Mouse (Mus musculus): ENCODE measurements around the gene Cdc42se1. TPM values are rescaled to one million over a fixed set of nuclear protein-coding genes. Genes with fewer than 3 reads are reported as not detected.
A peak's percentile ranks its signal among the peaks of the same experiment; 100 is the strongest.

Gene Cdc42se1
- polyA plus RNA-seq, 1 experiment from 2014 or later = 123 TPM

DNA sequence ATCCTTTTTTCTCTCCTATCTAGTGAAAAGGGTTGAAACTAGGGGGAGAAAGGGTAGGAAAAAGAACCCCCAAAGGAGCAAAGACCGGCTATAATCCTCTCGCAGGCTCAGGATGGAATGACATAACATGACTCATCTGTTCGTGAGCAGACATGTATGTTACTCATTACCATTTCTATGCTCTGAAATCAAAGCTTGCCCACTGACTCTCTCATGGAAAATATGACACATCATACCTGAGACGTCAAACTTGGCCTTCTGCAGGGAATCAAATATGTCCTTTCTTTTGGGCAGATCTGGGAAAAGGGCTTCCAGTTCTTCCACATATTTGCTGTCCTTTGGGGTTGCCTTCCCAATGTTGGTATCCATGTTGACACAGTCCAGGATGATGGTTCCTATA, 33.4 kb downstream of the Cdc42se1 start:
- Histone ChIP-seq H3K4me3 (replicated peaks) (no peak overlapping the region), H3K9ac (no peak overlapping the region), H3K36me3 (peaks cover 76% of the 10 kb centered on the region), H3K4me2 (replicated peaks) (no peak overlapping the region), H3K27me3 (no peaks in the 10 kb centered on the region), H3K27ac (replicated peaks) (no peak overlapping the region), H3K4me1 (no peaks in the 10 kb centered on the region), H3K9me3 (replicated peaks) (no peaks in the 10 kb centered on the region)
- WGBS = 71% methylated on average over 4 of the region's 4 CpGs
- no peak for ATAC-seq (ENCODE audit: insufficient number of reproducible peaks, low FRiP score, low TSS enrichment, low read depth)

GRCm38 (mm10) chr3:95263089-95263739, 34.7 kb downstream of the Cdc42se1 start:
- Histone ChIP-seq H3K4me3 (replicated peaks) (no peak overlapping the region), H3K4me1 (no peaks in the 10 kb centered on the region), H3K9ac (no peak overlapping the region), H3K27ac (replicated peaks) (no peak overlapping the region), H3K27me3 (no peaks in the 10 kb centered on the region), H3K36me3 (peaks cover 76% of the 10 kb centered on the region), H3K4me2 (replicated peaks) (no peak overlapping the region), H3K9me3 (replicated peaks) (no peaks in the 10 kb centered on the region)
- ATAC-seq (ENCODE audit: insufficient number of reproducible peaks, low FRiP score, low TSS enrichment, low read depth) = no peak
- WGBS = 46% methylated on average over 11 of the region's 11 CpGs

GRCm38 (mm10) chr3:95264724-95265123, 36.2 kb downstream of the Cdc42se1 start:
- Histone ChIP-seq H3K36me3 (peaks cover 71% of the 10 kb centered on the region), H3K4me2 (replicated peaks) (no peak overlapping the region), H3K27me3 (no peaks in the 10 kb centered on the region), H3K9ac (no peak overlapping the region), H3K4me3 (replicated peaks) (no peak overlapping the region), H3K4me1 (no peaks in the 10 kb centered on the region), H3K9me3 (replicated peaks) (no peaks in the 10 kb centered on the region), H3K27ac (replicated peaks) (peak overlapping the region; percentile 17; the same call in 1 of the 2 replicates)
- ATAC-seq (ENCODE audit: insufficient number of reproducible peaks, low FRiP score, low TSS enrichment, low read depth) = no peak
- WGBS = 56% methylated on average over 1 of the region's 1 CpGs

- no peak overlapping the region for H3K4me3 ChIP-seq (replicated peaks)
- H3K9ac ChIP-seq = no peak overlapping the region
- H3K27ac ChIP-seq (replicated peaks) = no peak overlapping the region
- no peak overlapping the region for H3K4me2 ChIP-seq (replicated peaks)
- peaks cover 64% of the 10 kb centered on the region for H3K36me3 ChIP-seq
- WGBS = 94% methylated on average over 3 of the region's 3 CpGs
- no peaks in the 10 kb centered on the region for H3K27me3 ChIP-seq
- H3K4me1 ChIP-seq = no peaks in the 10 kb centered on the region
- no peaks in the 10 kb centered on the region for H3K9me3 ChIP-seq (replicated peaks)
- ATAC-seq (ENCODE audit: insufficient number of reproducible peaks, low FRiP score, low TSS enrichment, low read depth) = no peak
Observed at GRCm38 (mm10) chr3:95266052-95266451, 37.5 kb downstream of the Cdc42se1 start.

DNA sequence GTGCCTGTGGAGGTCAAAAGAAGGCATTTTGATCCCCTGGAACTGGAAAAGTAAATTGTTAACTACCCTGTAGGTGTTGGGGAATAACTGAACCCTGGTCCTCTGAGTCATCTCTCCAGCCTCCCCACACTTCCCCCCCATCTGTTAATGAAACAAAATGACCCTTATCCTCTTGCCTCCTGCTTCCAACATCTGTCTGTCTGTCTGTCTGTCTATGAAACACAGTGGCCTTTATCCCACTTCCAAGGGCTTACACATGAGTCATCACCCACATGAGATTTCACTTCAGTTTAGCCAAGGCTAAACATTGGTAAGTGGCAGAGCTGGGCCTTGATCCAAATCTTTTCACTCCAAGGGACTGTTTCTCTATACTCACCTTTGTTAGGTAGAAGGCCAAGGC, 39.3 kb downstream of the Cdc42se1 start:
- no peak for ATAC-seq (ENCODE audit: insufficient number of reproducible peaks, low FRiP score, low TSS enrichment, low read depth)
- H3K9me3 ChIP-seq (replicated peaks) = no peaks in the 10 kb centered on the region
- H3K4me1 ChIP-seq = no peaks in the 10 kb centered on the region
- H3K4me3 ChIP-seq (replicated peaks) = no peak overlapping the region
- no peak overlapping the region for H3K9ac ChIP-seq
- H3K36me3 ChIP-seq = peaks cover 50% of the 10 kb centered on the region
- no peak overlapping the region for H3K4me2 ChIP-seq (replicated peaks)
- no peak overlapping the region for H3K27ac ChIP-seq (replicated peaks)
- H3K27me3 ChIP-seq = no peaks in the 10 kb centered on the region

- 86% methylated on average over 5 of the region's 5 CpGs for WGBS
- Histone ChIP-seq H3K4me2 (replicated peaks) (no peak overlapping the region), H3K9me3 (replicated peaks) (no peaks in the 10 kb centered on the region), H3K9ac (no peak overlapping the region), H3K4me1 (no peaks in the 10 kb centered on the region), H3K36me3 (peaks cover 40% of the 10 kb centered on the region), H3K4me3 (replicated peaks) (no peak overlapping the region), H3K27ac (replicated peaks) (no peak overlapping the region), H3K27me3 (no peaks in the 10 kb centered on the region)
- no peak for ATAC-seq (ENCODE audit: insufficient number of reproducible peaks, low FRiP score, low TSS enrichment, low read depth)
Observed at GRCm38 (mm10) chr3:95269789-95270188, 41.3 kb downstream of the Cdc42se1 start.

DNA sequence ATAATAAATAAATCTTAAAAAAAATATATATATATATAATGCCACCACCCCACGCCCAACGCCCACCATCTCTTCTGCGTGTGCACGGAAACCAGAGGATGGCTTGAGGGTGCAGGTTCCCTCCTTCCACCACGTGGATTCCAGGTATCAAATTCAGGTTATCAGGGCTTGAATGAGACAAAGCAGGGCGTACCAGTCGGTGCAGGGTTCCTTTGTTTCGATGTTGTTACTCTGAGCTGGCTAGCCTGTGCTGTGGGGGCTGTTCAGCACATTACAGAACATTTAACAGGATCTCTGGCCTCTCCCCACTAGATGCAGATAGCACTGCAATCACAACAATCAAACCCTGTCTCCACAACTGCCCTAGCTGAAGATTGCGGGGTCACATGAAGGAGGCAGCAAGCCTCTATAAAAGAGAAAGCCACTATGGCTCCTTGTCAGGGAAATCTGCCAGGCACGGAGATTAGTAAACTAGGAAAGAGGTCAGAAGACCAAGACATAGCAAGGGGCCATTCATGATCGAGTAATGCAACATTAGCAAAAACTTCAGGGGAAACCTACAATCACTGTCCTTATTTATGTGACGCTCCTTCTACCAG, 42.3 kb downstream of the Cdc42se1 start:
- H3K27ac ChIP-seq (replicated peaks) = no peak overlapping the region
- H3K36me3 ChIP-seq = peaks cover 34% of the 10 kb centered on the region
- no peaks in the 10 kb centered on the region for H3K27me3 ChIP-seq
- no peaks in the 10 kb centered on the region for H3K9me3 ChIP-seq (replicated peaks)
- H3K4me3 ChIP-seq (replicated peaks) = no peak overlapping the region
- ATAC-seq (ENCODE audit: insufficient number of reproducible peaks, low FRiP score, low TSS enrichment, low read depth) = no peak
- no peak overlapping the region for H3K9ac ChIP-seq
- no peak overlapping the region for H3K4me2 ChIP-seq (replicated peaks)
- WGBS = 80% methylated on average over 12 of the region's 12 CpGs
- H3K4me1 ChIP-seq = no peaks in the 10 kb centered on the region

- WGBS = 95% methylated on average over 5 of the region's 5 CpGs
Observed at GRCm38 (mm10) chr3:95273471-95273870, 44.9 kb downstream of the Cdc42se1 start.

DNA sequence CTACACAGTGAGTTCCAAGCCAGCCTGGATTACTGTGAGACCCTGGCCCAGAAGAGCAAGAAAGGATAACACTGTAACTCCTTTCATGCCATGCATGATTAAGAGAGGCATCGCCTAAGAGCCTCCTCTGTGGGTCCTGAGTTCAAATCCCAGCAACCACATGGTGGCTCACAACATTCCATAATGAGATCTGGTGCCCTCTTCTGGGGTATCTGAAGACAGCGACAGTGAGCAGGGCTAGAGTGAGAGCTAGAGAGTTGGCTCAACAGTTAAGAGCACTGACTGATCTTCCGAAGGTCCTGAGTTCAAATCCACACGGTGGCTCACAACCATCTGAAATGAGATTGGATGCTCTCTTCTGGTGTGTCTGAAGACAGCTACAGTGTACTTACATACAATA, 45.9 kb downstream of the Cdc42se1 start:
- H3K4me2 ChIP-seq (replicated peaks) = no peak overlapping the region

More at GRCm38 (mm10) chr3:95273471-95273870, 44.9 kb downstream of the Cdc42se1 start:
- H3K36me3 ChIP-seq = peaks cover 9% of the 10 kb centered on the region; the same call in 1 of the 2 replicates
- no peak for ATAC-seq (ENCODE audit: insufficient number of reproducible peaks, low FRiP score, low TSS enrichment, low read depth)
- H3K9me3 ChIP-seq (replicated peaks) = no peaks in the 10 kb centered on the region
- no peak overlapping the region for H3K27ac ChIP-seq (replicated peaks)
- H3K4me3 ChIP-seq (replicated peaks) = no peak overlapping the region
- H3K9ac ChIP-seq = no peak overlapping the region
- no peaks in the 10 kb centered on the region for H3K4me1 ChIP-seq
- H3K27me3 ChIP-seq = no peaks in the 10 kb centered on the region
- no peak overlapping the region for H3K4me2 ChIP-seq (replicated peaks)

DNA sequence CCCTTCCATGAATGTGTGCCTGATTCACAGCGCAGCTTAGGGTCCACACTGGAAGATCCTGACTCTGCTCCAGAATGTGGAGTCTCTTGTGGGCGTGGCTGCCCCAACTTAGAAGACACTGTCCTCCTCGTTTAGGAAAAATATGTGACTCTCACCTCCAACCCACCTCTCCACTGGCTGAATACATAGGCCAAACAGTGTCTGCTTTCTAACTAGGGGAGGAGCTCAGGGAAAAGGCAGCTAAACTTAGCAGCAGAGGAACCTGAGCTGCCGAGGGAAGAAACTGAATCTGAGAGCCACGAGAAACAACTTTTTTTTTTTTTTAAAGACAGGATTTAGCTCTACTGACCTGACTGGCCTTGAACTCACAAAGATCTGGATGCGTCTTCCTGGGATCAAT, 46.6 kb downstream of the Cdc42se1 start:
- no peak for ATAC-seq (ENCODE audit: insufficient number of reproducible peaks, low FRiP score, low TSS enrichment, low read depth)
- no peak overlapping the region for H3K4me3 ChIP-seq (replicated peaks)
- H3K4me1 ChIP-seq = 0 out of 2 replicates have a peak, but pooled peaks cover 4% of the 10 kb centered on the region
- H3K27ac ChIP-seq (replicated peaks) = no peak overlapping the region
- H3K4me2 ChIP-seq (replicated peaks) = no peak overlapping the region
- no peaks in the 10 kb centered on the region for H3K36me3 ChIP-seq
- no peaks in the 10 kb centered on the region for H3K9me3 ChIP-seq (replicated peaks)
- 65% methylated on average over 6 of the region's 6 CpGs for WGBS
- no peak overlapping the region for H3K9ac ChIP-seq
- no peaks in the 10 kb centered on the region for H3K27me3 ChIP-seq

More for the DNA sequence above, 45.9 kb downstream of the Cdc42se1 start:
- no peak overlapping the region for H3K9ac ChIP-seq
- no peaks in the 10 kb centered on the region for H3K27me3 ChIP-seq
- H3K9me3 ChIP-seq (replicated peaks) = no peaks in the 10 kb centered on the region
- no peak for ATAC-seq (ENCODE audit: insufficient number of reproducible peaks, low FRiP score, low TSS enrichment, low read depth)
- WGBS = 89% methylated on average over 4 of the region's 4 CpGs
- 0 out of 2 replicates have a peak, but pooled peaks cover 5% of the 10 kb centered on the region for H3K36me3 ChIP-seq
- no peak overlapping the region for H3K27ac ChIP-seq (replicated peaks)
- H3K4me1 ChIP-seq = no peaks in the 10 kb centered on the region
- H3K4me3 ChIP-seq (replicated peaks) = no peak overlapping the region

GRCm38 (mm10) chr3:95276428-95276934, 47.9 kb downstream of the Cdc42se1 start:
- Histone ChIP-seq H3K4me3 (replicated peaks) (no peak overlapping the region), H3K4me2 (replicated peaks) (no peak overlapping the region), H3K36me3 (no peaks in the 10 kb centered on the region), H3K27me3 (no peaks in the 10 kb centered on the region), H3K9me3 (replicated peaks) (no peaks in the 10 kb centered on the region), H3K9ac (no peak overlapping the region), H3K4me1 (peaks cover 9% of the 10 kb centered on the region; the same call in 1 of the 2 replicates), H3K27ac (replicated peaks) (no peak overlapping the region)
- 71% methylated on average over 5 of the region's 5 CpGs for WGBS
- ATAC-seq (ENCODE audit: insufficient number of reproducible peaks, low FRiP score, low TSS enrichment, low read depth) = no peak
